Mouse (Mus musculus): ENCODE results near the gene Prss38. TPM values are rescaled to one million over a fixed set of nuclear protein-coding genes. Genes with fewer than 3 reads are reported as not detected.
"Not testable (repeated sequence)": the region's sequence is repeated elsewhere in the genome, so short reads cannot be mapped to it uniquely, and the experiment has no call there.

Prss38 gene
- total RNA-seq, 2 experiments from 2014 or later = not detected

DNA sequence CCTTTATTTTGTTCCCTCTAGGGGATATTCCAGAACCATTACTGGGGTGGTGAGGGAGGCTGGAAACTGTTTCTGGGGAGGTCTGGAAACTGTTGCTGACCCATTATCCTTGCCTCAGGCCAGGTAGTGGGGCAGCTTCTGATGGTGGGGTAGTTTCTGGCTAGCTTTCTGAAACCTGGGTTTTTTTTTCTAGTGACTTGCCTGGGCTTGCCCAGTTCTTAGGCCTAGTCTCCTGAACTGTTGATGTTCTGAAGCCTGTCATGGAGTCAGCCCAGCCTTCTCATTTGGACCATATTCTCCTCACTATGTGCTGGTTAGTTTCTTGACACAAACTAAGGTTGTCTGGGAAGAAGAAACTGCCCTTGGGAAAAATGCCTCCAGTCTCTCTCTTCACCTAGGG, 4.1 kb upstream of the Prss38 start:
- no peak for DNase-seq
- intact Hi-C loops (cut with DNase I) = no loop called here

DNA sequence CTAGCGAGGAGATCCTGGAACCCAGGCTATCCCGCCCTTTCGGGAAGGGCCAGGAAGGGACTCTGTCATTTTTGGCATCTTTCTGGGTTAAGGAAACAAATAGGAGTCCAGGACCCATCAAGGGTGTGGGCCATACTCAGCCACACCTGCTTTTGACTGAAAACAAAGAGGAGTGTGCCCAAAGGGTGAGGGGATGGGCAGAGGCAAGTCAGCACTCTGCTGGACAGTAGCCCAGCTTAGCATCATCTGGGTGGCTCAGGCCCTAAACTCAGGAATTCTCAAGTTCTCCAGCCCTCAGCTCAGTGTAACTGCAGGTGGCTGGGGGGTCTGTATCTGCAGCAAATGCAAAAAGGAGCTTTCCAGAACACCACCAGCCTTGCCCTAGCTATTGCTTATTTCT, 2.5 kb upstream of the Prss38 start:
- no peak for DNase-seq
- intact Hi-C loops (cut with DNase I) = no loop called here

DNA sequence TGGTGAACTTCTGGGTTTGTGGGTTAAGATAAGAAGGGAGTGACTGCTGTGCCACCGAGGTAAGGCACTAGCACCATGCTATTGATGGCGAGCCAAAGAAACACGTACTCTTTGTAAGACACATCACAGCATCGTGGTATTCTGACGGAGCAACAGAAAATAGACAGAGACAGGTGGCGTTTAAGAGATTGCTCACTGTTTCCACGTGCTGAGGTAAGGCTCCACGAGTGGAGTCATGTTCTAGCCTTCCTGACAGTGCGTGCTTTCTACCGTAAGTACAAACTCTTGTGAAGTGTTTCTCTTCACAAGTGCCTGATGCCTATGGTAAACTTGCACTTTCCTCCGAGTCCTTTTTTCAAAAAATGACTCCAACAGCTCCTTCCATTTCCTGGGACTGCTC, 5.6 kb downstream of the Prss38 start:
- intact Hi-C loops (cut with DNase I) = no loop called here
- no peak for DNase-seq

DNA sequence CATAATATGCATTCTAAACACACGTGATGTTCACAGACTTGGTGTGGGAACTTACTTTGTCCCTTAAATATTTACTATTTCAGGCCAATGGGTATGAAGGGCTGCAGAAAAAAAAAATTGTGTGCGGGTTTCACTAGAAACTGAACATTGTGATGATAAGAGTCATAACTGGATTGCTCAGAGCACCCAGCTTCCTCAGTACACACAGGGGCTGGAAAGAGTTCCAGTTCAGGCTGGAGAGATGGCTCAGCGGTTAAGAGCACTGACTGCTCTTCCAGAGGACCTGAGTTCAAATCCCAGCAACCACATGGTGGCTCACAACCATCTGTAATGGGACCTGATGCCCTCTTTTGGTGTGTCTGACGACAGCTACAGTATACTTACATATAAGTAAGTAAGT, 7.5 kb downstream of the Prss38 start:
- DNase-seq; intact Hi-C loops (cut with DNase I): not testable (repeated sequence)

DNA sequence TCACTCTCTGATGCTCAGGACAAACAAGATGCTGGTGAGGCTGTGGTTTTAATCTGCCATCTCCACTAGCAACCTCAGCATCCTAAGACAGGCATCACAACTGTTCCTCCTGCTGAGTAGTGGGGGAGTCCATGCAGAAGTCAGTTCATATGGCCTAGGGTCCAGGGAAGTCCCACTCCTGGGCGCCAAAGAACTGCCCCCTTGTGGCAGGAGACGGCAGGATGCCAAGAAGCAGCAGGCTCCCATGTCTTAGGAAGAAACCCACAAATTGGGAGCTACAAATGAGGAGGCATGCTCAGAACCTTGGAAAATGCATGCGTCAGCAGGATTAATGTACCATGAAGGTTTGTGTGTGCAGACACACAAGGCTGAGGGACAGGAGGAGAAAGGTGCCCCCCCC, 8.8 kb downstream of the Prss38 start:
- peak in 1 of 2 experiments; percentile 44 for DNase-seq
- intact Hi-C loops (cut with DNase I) = no loop called here

DNA sequence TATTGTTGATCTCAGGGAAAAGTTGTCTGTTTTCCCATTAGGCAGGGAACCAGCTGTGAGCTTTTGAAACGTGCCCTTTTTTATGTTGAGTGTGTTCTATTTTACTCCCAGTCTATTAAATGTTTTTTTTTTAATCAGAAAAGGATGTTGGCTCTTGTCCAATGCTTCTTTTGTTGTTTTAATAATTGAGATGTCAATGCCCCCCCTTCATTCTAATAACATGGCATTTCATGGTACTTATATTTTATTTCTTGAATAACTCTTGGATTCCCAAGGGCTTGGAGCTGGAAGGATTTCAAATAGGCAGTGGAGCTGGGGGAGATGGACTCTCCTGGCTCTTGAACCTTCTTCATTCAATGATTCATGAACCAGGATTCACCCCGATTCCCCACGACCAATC, 9.4 kb downstream of the Prss38 start:
- intact Hi-C loops (cut with DNase I) = no loop called here
- no peak for DNase-seq

DNA sequence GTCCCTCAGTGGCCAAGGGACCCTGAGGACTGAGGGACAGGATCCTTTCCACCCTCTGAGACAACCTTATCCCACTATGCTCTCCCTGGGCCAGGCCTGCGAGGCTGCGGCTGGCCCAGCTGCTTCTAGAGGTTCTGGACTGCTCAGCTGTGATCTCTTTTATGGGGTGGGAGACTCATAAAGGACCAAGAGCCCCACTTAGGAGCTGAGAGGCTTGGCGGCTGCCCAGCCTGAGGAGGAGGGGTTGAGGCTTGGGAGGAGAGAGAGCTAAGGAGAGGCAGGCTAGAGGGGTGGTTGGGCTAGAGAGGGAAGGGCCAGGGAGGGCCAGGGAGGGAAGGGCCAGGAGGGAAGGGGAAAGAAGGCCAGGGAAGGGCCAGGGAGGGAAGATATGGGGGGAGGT, 11.0 kb downstream of the Prss38 start:
- peak; percentile 26 to 37 for DNase-seq

DNA sequence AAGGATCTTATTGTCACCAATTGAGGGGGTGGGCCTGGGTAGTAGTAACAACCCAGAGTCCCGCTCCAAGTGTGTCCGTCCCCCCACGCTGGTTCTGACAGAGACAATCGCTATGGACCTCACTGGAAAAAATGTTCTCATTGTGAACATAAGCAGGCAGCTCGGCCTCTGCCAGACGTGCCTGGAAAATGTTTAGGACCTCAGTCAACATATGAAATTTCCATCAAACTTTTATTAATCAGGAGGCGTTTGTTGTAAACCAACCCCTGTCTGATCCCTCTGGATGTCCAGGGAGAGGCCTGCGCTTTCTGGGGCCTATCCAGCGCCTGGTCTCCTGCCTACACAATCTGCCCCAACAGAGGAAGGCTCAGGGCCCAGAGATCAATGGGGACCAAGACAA, 11.4 kb downstream of the Prss38 start:
- DNase-seq = no peak
- intact Hi-C loops (cut with DNase I) = no loop called here

More for the DNA sequence above, 11.0 kb downstream of the Prss38 start:
- intact Hi-C loops (cut with DNase I) = no loop called here

DNA sequence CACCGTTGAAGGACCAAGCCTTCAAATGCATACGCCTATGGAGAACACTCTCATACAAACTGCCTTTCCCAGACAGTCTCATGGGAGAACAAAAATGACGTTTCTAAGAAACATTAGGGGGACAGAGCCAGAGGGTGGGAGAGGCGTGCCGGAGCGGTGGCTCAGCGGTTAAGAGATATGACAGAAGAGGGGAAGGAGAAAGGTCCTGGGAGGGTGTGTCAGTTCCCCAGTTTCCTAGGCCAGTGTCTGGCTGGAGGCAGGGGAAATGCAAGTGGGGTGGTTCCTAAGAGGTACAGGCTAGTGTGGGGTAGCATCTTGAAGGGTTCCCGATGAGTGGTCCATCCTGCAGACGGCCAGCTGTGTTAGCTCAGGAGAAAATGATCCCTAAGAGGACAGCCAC, 14.2 kb downstream of the Prss38 start:
- DNase-seq = no peak
- intact Hi-C loops (cut with DNase I) = no loop called here

DNA sequence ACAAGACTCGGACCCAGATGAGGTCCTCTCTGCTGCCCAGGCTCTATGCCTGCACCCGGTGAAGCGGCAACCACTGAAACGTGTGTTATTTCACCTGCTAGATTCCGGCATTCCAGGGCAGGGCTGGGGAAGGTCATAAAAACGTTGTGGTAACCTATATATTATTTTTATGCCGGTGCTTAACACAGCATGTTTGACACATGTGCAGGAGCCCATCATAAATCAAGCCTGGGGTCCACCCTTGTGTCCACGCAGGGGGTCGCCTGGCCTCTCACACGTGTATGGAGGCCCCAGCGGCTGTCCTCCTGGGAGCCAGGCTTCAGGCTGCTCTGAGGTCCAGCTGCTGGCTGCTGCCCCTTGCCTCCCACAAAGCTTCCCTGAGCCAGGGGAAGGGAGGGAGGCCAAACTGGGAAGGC, 18.6 kb downstream of the Prss38 start:
- intact Hi-C loops (cut with DNase I) = no loop called here
- DNase-seq = no peak

DNA sequence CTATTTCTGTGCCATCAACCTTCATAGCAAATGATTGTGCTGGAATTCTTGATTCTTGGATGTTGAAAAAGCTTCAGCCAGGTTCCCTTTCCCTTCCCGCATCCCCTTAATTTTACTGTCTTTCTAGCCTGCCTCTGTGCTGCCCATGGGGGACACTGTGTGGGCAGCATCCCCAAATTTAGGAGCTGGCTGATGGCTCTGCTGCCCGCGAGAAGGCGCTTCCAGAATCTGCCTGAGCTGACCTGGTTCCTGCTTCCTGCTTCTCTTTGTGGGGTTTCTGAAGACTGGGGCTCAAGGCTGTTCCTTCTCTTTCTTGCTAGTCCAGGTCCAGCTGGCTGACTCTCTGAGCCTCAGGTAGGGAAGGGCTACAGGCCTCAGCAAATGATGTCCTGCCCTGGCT, 20.7 kb downstream of the Prss38 start:
- intact Hi-C loops (cut with DNase I) = no loop called here

DNA sequence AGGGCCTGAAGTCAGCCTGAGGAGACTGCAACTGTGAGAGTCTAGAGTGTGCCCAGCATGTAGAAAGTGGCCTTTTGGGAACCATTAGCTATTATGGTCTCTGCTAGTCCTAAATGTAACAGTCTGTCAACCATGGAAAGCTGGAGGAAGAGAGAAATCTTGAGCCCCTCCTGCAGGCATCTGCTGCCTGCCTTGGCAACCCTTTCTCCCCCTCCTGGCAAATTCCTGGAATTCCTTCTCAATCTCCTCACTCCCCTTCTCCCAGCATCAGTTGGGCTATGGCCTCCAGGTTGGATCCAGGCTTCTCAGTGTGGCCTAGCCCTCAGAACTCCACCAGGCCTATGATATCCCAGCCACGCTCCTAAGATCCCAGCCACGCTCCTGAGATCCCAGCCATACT, 25.1 kb downstream of the Prss38 start:
- intact Hi-C loops (cut with DNase I) = no loop called here
- DNase-seq = no peak

More for the DNA sequence above, 20.7 kb downstream of the Prss38 start:
- DNase-seq = no peak

DNA sequence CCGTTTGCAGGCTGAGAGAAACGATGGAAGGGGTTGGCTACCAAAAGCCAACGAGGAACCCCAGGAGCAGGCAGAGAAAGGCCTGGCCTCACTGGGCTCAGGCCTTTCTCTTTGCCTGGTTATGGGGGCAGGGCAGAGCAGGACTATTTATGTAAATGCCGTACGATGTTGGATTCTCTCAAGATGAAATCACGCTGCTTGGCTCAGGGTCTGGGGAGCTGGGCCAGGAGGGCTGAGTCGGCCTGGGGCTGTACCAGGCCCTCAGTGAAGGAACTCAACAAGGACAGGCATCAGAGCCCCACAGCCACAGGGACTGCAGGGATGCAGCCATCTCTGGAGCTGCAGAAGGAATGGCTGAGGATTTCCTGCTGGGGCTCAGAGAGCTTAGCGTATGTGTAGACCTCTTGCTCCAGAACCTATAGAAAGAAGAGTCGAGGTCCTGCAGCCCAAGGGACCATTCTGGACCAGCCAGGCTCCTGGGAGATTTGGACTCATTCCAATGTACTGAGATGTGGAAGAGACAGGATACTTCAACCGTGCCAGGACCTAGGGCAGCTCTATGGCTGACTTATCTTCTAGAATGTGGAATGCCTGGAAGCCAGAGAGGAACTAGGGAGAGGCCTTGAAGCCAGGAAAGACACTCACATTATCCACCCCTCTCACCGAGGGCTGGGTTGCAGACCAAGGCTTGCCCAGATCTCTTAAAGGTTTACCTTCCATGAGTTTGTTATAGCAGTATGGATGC, 29.1 kb downstream of the Prss38 start:
- intact Hi-C loops (cut with DNase I) = no loop called here
- peak; percentile 83 to 85 for DNase-seq

DNA sequence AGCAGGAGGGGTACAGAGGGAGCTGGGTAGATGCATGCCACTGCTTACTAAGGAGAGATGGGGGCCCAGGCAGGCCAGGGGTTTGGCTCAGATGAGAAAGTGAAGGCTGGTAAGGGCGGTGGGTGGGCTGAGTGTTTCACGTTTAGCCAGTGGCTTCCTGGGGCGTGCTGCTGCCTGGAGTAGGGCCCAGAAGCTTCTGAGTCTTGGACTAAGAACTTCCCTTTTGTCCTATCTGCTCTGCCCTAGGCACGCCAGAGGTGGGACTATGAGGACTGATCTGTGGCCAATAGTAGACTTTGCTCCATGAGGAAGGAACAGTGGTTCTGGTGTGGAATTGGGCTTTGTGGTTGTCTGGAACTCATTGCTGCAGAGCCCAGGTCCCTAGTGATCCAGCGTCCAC, 32.5 kb downstream of the Prss38 start:
- DNase-seq = no peak
- intact Hi-C loops (cut with DNase I) = no loop called here

DNA sequence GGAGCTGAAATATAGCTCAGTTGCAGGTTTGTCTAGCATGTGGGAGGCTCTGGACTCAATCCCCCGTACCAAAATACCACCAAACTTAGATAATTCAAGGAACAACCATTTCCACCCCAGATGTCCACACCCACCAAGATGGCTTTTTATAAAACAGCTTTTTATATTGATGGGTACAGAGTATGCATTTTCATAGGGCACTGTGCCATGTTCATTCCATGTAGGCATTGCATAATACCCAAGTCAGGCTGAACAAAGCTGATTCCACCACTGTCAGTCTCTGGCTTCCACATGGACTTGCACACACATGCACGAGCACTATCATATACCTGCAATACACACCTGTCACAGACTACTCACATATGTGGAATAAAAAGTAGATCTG, 36.7 kb downstream of the Prss38 start:
- intact Hi-C loops (cut with DNase I) = no loop called here
- no peak for DNase-seq

DNA sequence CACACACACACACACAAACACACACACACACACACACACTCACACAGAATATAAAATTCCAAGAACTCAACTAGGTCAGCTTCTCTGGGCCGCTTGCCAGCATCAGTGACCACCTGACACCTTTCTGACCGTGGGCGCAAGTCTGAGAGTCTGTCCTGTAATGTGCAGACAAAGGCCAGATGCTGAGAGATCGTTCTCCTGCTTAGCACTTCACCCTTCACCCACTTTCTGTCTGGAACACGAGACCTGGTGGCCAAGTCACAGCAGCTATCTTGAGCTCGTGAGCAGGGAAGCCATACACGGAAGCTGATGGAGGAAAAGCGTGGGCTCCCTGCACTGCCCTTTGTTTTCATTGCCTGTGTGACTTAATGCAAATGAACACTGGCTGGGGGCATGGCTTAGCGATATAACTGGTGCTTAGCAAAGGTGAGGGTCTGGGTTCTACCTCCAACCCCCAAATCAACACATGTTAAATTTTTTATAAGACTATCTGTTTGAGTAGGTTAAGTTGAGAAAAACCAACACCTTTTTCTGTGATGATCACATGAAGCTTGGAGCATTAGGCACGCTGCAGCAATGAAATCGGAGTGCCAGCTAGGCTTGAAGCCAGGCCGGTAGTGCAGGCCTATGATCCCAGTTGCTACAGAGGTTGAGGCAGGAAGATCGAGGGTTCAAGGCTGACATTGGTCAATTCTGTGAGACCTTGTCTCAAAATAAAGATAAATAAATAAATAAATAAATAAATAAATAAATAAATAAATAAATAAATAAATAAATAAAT, 37.3 kb downstream of the Prss38 start:
- DNase-seq = peak; percentile 75 to 79

DNA sequence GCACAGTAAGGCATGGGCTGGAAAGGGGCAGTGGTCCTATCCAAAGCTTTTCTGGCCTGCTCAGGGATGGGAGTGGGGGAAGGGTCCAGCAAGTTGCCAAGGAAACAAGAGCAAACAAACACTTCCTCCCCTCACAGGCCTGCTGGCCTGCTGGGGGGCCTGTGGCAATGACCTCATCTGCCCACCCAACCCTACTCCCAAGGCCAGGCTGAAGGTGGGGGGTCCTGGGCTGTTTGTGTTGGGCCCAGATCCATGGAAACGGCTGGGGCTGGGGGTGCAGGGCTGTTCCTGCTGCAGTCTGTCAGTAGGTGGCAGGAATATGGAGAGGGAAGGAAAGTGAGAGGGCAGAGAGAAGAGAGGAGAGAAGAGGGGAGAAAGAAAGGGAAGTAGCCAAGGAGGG, 39.1 kb downstream of the Prss38 start:
- no peak for DNase-seq
- intact Hi-C loops (cut with DNase I) = no loop called here

More for the DNA sequence above, 37.3 kb downstream of the Prss38 start:
- intact Hi-C loops (cut with DNase I) = no loop called here

DNA sequence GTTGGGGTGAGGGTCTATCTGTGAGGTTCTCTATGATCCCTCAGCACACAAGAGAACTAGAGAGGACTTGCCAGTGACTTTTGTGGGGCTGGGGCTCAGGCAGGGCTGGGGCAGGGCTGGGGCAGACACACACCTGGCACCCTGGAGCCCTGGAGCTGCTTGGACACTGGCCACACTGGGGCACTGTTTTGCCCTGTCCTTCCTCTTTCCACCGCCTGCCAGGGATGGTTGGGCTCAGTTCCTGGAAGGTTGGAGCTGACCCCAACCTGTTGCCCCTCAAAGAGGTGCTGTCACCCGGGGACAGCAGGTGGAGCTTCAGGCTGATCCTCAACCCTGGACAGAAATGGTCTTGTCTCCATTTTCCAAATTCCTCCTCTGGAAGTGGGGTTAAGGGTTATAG, 39.5 kb downstream of the Prss38 start:
- intact Hi-C loops (cut with DNase I) = no loop called here
- peak; percentile 54 to 56 for DNase-seq

DNA sequence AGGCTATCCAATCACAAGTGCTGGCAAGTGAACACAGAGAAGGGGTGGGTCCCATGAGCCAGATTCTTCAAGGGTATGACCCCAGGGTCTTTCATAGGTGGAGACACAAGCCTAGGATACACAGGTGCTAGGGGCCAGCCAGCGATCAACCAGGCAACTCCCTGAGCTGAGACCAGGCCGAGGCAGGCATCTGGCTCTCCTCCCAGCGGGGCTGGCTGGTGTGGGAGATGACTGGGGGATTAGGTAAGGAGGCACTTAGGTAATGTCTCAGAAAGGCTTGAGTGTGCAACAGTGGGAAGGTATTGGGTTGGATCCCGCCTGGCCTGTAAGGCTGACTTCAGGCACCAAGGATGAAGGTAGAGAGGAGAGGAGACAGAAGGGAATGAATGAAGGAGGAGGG, 40.3 kb downstream of the Prss38 start:
- intact Hi-C loops (cut with DNase I) = no loop called here
- DNase-seq = peak; percentile 41 to 49

DNA sequence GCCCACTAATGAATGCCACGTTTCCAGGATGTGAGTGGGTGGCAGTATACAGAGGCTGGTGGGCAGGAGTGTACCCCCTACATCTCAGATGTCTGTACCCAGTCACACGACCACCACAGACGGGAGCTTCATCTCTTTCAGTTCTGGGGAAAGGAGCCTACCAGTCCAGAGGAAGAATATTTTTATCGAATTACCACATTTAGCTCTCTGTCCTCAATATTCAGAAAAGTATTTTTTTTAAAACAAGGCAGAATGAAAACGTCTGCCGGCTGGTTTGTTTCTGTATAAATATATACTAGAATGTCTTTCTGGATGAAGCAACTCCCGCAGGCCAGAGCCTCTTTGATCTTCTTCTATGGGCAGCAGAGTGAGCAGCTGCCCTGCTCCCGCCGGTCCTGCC, 42.5 kb downstream of the Prss38 start:
- no peak for DNase-seq
- intact Hi-C loops (cut with DNase I) = no loop called here

DNA sequence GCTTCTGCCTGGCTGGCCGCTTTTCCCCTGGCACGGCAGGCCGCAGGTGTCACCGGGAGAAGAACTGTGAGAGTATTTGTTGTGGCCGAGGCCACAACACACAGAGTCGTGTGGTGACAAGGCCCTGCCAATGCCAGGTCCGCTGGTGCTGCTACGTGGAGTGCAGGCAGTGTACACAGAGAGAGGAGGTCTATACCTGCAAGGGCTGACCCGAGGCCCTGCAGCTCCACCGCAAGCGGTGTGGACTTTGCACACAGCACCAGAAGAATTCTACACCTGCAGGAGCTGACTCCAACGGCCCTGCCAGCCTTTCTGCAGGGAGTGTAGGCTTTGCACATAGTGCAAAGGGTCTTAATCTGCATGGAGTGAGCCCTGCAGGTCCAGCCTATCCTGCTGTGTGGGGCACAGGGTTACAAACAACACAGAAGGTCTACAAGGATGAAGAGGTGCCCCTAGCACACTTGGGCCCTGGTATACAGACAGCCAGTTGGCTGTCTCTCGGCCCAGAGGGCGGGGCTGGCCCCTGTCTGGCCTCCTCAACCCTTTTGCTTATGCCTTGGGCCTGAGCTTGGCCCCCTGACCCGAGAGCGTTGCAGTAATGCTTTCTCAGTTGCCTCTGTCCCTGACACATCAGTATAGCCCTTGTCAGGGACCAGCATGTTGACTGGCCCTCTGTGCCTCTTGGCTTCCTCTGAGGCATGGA, 44.1 kb downstream of the Prss38 start:
- intact Hi-C loops (cut with DNase I) = no loop called here
- DNase-seq = no peak

DNA sequence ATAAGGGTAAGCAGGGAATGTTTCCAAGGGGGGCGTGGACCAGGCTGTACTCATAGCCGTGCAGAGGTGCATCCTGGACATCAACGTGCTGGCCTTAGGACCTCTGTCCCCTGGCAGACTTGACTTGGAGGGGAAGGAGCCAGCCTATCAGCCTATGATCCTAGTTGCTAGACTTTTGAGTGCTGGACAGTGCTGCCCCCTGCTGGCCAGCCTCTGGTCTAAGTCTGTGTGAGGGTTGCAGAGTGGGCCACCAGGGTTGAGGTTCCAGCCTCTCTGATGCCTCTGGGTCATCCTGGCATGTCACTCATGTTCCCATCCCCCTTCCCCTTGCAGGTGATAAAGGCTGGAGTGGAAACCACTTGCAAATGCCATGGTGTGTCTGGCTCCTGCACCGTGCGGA, 44.9 kb downstream of the Prss38 start:
- peak; percentile 66 to 86 for DNase-seq
- intact Hi-C loops (cut with DNase I) = no loop called here
